Mouse (Mus musculus) spleen, postnatal 0 days (tissue): Measurements from ENCODE around the gene Cfap46. TPM values are rescaled to one million over a fixed set of nuclear protein-coding genes. Genes with fewer than 3 reads are reported as not detected.

ENCODE experiments used
- polyA plus RNA-seq: library from polyadenylated mRNA; unstranded; fragments of >200 nt; fragmentation: Nextera tagmentation; extraction: Ambion mirVana; gene quantifications from 2 replicates; pipeline ENCODE4 v1.2.1, GENCODE M21; 2015

Gene Cfap46
- polyA plus RNA-seq, result 0.11 TPM in 1 of 2 replicates, not detected in the other

DNA sequence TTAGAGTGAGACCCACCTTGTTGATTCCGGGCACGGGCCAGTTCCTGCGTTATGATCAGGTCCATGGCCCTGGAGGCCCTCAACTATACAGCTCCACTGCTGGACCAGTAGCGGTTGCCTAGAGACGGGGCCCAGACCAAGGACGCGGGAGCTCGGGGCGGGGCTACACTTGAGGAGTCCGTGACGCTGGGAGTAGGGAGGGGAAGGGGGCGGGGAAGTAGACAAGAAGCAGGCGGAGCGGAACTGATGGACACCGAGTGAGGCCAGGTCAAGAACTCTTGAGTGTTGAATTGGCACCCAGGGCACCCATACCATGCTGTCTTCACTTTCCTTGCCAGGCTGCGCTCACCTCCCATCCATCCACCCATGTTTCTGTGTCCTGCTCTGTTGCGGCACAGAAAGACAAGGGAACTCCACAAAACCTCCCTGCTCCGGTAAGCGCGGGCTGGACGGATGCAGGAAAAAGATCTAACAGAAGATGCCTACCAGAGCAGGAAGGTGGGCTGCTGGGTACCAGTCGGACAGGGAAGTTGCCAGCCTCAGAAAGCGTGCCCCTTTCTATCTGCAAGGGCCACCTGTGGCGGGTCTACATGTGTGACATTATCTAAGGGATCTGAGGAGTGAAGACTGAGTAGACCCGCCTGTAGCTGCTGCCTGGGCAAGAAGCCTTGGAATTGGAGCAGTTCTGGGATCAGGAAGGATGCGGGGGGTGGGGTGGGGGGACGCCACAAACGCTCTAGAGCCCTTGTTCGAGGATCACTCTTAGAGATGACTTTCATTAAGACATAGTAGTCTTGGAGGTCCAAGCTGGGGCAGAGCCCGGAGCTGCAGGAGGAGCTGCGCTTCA, at the start of gene Cfap46:
TSS of gene Cfap46 (minus strand) at position 112 of the 847 bp plus-strand sequence.

GRCm38 (mm10) chr7:139582595-139582994, 101.0 kb downstream of the Cfap46 start, which contains the start of gene Nkx6-2:
TSS of gene Nkx6-2 (minus strand) at chr7:139582797.

Other genes starting within 250 kb of the Cfap46 start
- 0.07 TPM in 1 of 2 replicates, not detected in the other for gene Nkx6-2, start 101.0 kb downstream of the Cfap46 start, polyA plus RNA-seq
- gene Adgra1, start 150.4 kb upstream of the Cfap46 start, polyA plus RNA-seq, result 0.40 and 1.5 TPM in 2 replicates
- not detected in 2 replicates for gene Kndc1, start 210.9 kb upstream of the Cfap46 start, polyA plus RNA-seq